ENCODE assay signal across 26 mouse cellular contexts in the genomic region with DNA sequence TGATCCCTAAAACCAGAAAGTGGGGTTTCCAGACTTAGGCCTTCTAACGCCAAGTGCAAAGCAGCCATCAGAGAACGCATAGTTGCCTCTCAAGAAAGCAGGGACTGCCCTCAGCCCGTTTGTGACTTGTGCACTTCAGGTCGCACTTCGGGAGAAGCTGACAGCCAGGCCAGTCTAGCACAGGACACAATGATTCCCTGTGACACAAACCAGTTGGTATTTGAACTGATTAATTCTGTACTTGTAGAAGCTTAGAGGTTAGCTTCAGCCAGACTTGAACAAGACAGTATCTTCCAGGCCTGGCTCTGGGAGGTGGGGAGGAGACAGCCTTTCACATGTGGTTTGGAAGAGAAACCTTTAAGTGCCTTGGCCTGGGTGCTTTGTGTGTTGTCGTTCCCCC. TPM values are rescaled to one million over a fixed set of nuclear protein-coding genes. Genes with fewer than 3 reads are reported as not detected.
DNase-seq lines count a peak whose midpoint lies in the region; ATAC-seq and TF ChIP-seq lines count a peak whose summit lies in the region.
"Had no signal": no experiment of that assay in that cellular context is flagged by ENCODE, and none has a peak within 500 bp of the region (broad histone marks: within the 10 kb centered on the region; RNA-seq: fewer than 3 reads in every experiment).

No protein-coding gene starts in this region.

- H3K4me2 ChIP-seq in heart, embryonic 13.5 days = no peak overlapping the region
- H3K4me2 ChIP-seq: forebrain, embryonic 13.5 days; hindbrain, embryonic 13.5 days; limb, embryonic 12.5 days; liver, embryonic 15.5 days; lung, embryonic 14.5 days; midbrain, embryonic 11.5 days had no signal

- ATAC-seq in heart, embryonic 13.5 days (ENCODE audit: extremely low read depth, insufficient number of reproducible peaks, low FRiP score, low TSS enrichment) = peak; percentile 43; the same call in 1 of the 2 replicates
- ATAC-seq: CD4-positive, CD25-positive, alpha-beta regulatory T cell, adult 4 months; forebrain, embryonic 13.5 days; intestine, embryonic 16.5 days; midbrain, embryonic 16.5 days had no signal

- H3K4me1 ChIP-seq in heart, embryonic 13.5 days = peaks cover 41% of the 10 kb centered on the region
- H3K4me1 ChIP-seq: forebrain, embryonic 13.5 days; hindbrain, embryonic 13.5 days; liver, embryonic 15.5 days had no signal

- no peak overlapping the region for H3K4me3 ChIP-seq in heart, embryonic 13.5 days
- H3K4me3 ChIP-seq in left cerebral cortex, adult 2 months = no peak overlapping the region
- H3K4me3 ChIP-seq: forebrain, embryonic 13.5 days; hindbrain, embryonic 13.5 days; limb, embryonic 12.5 days; liver, embryonic 15.5 days had no signal

- H3K36me3 ChIP-seq in heart, embryonic 13.5 days = peaks cover 91% of the 10 kb centered on the region

- no peaks in the 10 kb centered on the region for H3K9me3 ChIP-seq in heart, embryonic 13.5 days
- H3K9me3 ChIP-seq: forebrain, embryonic 13.5 days; hindbrain, embryonic 13.5 days; limb, embryonic 12.5 days; liver, embryonic 15.5 days had no signal

- H3K9ac ChIP-seq in heart, embryonic 13.5 days = peak overlapping the region; percentile 33
- H3K9ac ChIP-seq: forebrain, embryonic 13.5 days; hindbrain, embryonic 13.5 days; limb, embryonic 12.5 days; liver, embryonic 15.5 days; lung, embryonic 14.5 days had no signal

- peak overlapping the region; percentile 91 for H3K27ac ChIP-seq in heart, embryonic 13.5 days (replicated peaks)
- no peak overlapping the region for H3K27ac ChIP-seq in left cerebral cortex, adult 2 months
- H3K27ac ChIP-seq: forebrain, embryonic 13.5 days; hindbrain, embryonic 13.5 days; limb, embryonic 12.5 days; liver, embryonic 15.5 days had no signal

- DNase-seq in MN1 (ENCODE audit: low spot score) = peak; percentile 54
- DNase-seq in heart, adult 8-10 months (ENCODE audit: low spot score) = peak; percentile 47
- peak; percentile 52 to 55 for DNase-seq in heart, postnatal 10 days
- DNase-seq in urinary bladder, adult 2 months (ENCODE audit: low spot score) = no peak
- no peak for DNase-seq in lung, postnatal 36 days
- no peak for DNase-seq in left cerebral cortex, adult 2 months (ENCODE audit: extremely low spot score in 1 of 2, low spot score in 2 of 2)
- DNase-seq: cerebellum, adult 2 months; cerebellum, postnatal 14 days; kidney, adult 9 months; kidney, postnatal 10 days; lung, embryonic 14.5 days; lung, postnatal 14 days; thymus, adult 2 months; thymus, postnatal 36 days had no signal

- no peaks in the 10 kb centered on the region for H3K27me3 ChIP-seq in heart, embryonic 13.5 days (replicated peaks)
- H3K27me3 ChIP-seq: forebrain, embryonic 13.5 days; hindbrain, embryonic 13.5 days; limb, embryonic 12.5 days; liver, embryonic 15.5 days had no signal

- 36% methylated on average over 6 of the region's 6 CpGs for WGBS in heart, embryonic 13.5 days

- TF ChIP-seq CTCF in left cerebral cortex, adult 2 months (IDR thresholded peaks at IDR 0.05) = no peak

- intact Hi-C loops in heart, postnatal 10 days (cut with DNase I) = loop anchor here (5.0 kb wide), 1 partner anchor 59 kb away; no protein-coding TSS in a partner anchor
- intact Hi-C loops in left cerebral cortex, adult 2 months (cut with DNase I) = no loop called here

RNA-seq across cellular contexts. Expression of a gene that starts 54.9 kb away (rescaled TPM):
- total RNA-seq in heart, adult 8-10 months (2022) = 10 to 100 TPM; 25.5 to 40.5 (median 31.9) TPM
- 32.2 and 35.2 TPM in 2 replicates for polyA plus RNA-seq in heart, embryonic 13.5 days (2015; fragmentation: Nextera tagmentation; extraction: Ambion mirVana)
- total RNA-seq in heart, postnatal 10 days (2021) = 10 to 100 TPM; 22.1 to 22.7 TPM
- 7.4 and 8.1 TPM in 2 replicates for polyA plus RNA-seq in urinary bladder, adult 2 months (2012; rRNA removed)
- total RNA-seq in left cerebral cortex, adult 2 months (2021) = 1 to 10 TPM in 1 of 2 experiments, under 1 TPM in 1; 0.68 to 1.3 TPM
- total RNA-seq: liver, adult 2 months; megakaryocyte progenitor cell, adult 5-6 weeks; neutrophil, adult 5-6 weeks had no signal
- polyA plus RNA-seq: CD4-positive, CD25-positive, alpha-beta regulatory T cell, adult 4 months; liver, adult 2 months had no signal

RNA-seq across cellular contexts. Expression of a gene that starts 56.0 kb away (rescaled TPM):
- 10 to 100 TPM; 11.9 to 14.3 (median 13.3) TPM for total RNA-seq in heart, adult 8-10 months (2022)
- polyA plus RNA-seq in heart, embryonic 13.5 days (2015; fragmentation: Nextera tagmentation; extraction: Ambion mirVana) = 27.8 and 29.6 TPM in 2 replicates
- total RNA-seq in heart, postnatal 10 days (2021) = 10 to 100 TPM; 20.4 to 21.3 TPM
- 10.7 and 11.9 TPM in 2 replicates for polyA plus RNA-seq in urinary bladder, adult 2 months (2012; rRNA removed)
- 1 to 10 TPM; 7.9 to 8.3 TPM for total RNA-seq in left cerebral cortex, adult 2 months (2021)

Comparison
In these comparisons a context has a peak if more than half of its experiments do, and no peak if none do; other contexts are left out.
1. DNase-seq: peak in MN1 (single experiment), heart, adult 8-10 months (single experiment) and heart, postnatal 10 days (2 of 2); none in urinary bladder, adult 2 months (single experiment), lung, postnatal 36 days (single experiment) and left cerebral cortex, adult 2 months (0 of 2).
2. RNA of a gene that starts 54.9 kb away (total RNA-seq): 25.5 to 40.5 TPM in heart, adult 8-10 months and 22.1 to 22.7 TPM in heart, postnatal 10 days; 0.68 to 1.3 TPM in left cerebral cortex, adult 2 months; every median in the first group is over 4 times any median in the second.